Mouse (Mus musculus) lung, embryonic 14.5 days (tissue): Measurements from ENCODE around the gene Nsun5. TPM values are rescaled to one million over a fixed set of nuclear protein-coding genes. Genes with fewer than 3 reads are reported as not detected.

Source experiments
- ATAC-seq: fragments of 200-750 bp; cut with Nextera tagmentation; 2 replicates; pipeline ENCODE4 v1.8.0; 2017; ENCODE audit warnings: mild to moderate bottlenecking, moderate TSS enrichment, moderate library complexity; ENCODE audit not compliant: insufficient read depth
- DNase-seq: peaks from one replicate; pipeline ENCODE4 v3.0.0-alpha.2; 2015
- H3K27ac ChIP-seq: fragments of 300-500 bp; sonication (generic); 2 replicates; pipeline ENCODE4 v1.5.1; 2014; ENCODE audit warnings: low read depth, mild to moderate bottlenecking, moderate library complexity
- H3K27me3 ChIP-seq: fragments of 300-500 bp; sonication (generic); 2 replicates; pipeline ENCODE4 v1.6.1; 2014; ENCODE audit warnings: low read length, control low read depth; ENCODE audit not compliant: insufficient read depth
- H3K36me3 ChIP-seq: fragments of 300-500 bp; sonication (generic); 2 replicates; pipeline ENCODE4 v1.6.1; 2014; ENCODE audit warnings: control low read depth; ENCODE audit not compliant: insufficient read depth
- H3K4me1 ChIP-seq: fragments of 300-500 bp; sonication (generic); 2 replicates; pipeline ENCODE4 v1.6.1; 2014; ENCODE audit warnings: antibody characterized with exemption, control low read depth; ENCODE audit not compliant: insufficient read depth
- H3K4me2 ChIP-seq: fragments of 300-500 bp; sonication (generic); 2 replicates; pipeline ENCODE4 v1.6.1; 2014; ENCODE audit warnings: mild to moderate bottlenecking
- H3K4me3 ChIP-seq: fragments of 300-500 bp; sonication (generic); 2 replicates; pipeline ENCODE4 v1.5.1; 2014; ENCODE audit warnings: low read depth, low read length
- H3K9ac ChIP-seq: fragments of 300-500 bp; sonication (generic); 2 replicates; pipeline ENCODE4 v1.6.1; 2014
- H3K9me3 ChIP-seq: fragments of 300-500 bp; sonication (generic); 2 replicates; pipeline ENCODE4 v1.6.1; 2016; ENCODE audit warnings: low read depth, low read length, control low read depth
- CTCF ChIP-seq: IDR thresholded peaks from 2 replicates; pipeline ENCODE4 v1.5.1; 2016; ENCODE audit warnings: antibody characterized with exemption, low read depth
- WGBS: fragments of 180-500 bp; shearing (Covaris S2); extraction: QIAGEN DNeasy Blood & Tissue Kit; methylation state at CpG from one replicate; pipeline ENCODE4 v1.1.7; 2014; 5-methylcytosine and 5-hydroxymethylcytosine counted together
- microRNA-seq: library from miRNA; unstranded; fragments of <30 nt; microRNA quantifications from one replicate; pipeline ENCODE4, GENCODE M21; 2016; ENCODE audit warnings: borderline number of aligned reads
- polyA plus RNA-seq: library from polyadenylated mRNA; unstranded; fragments of >200 nt; fragmentation: Nextera tagmentation; extraction: Ambion mirVana; gene quantifications from 2 replicates; pipeline ENCODE4 v1.2.1, GENCODE M21; 2014

Gene Nsun5
- polyA plus RNA-seq, 1 experiment from 2014 or later, result 30.7 TPM

DNA sequence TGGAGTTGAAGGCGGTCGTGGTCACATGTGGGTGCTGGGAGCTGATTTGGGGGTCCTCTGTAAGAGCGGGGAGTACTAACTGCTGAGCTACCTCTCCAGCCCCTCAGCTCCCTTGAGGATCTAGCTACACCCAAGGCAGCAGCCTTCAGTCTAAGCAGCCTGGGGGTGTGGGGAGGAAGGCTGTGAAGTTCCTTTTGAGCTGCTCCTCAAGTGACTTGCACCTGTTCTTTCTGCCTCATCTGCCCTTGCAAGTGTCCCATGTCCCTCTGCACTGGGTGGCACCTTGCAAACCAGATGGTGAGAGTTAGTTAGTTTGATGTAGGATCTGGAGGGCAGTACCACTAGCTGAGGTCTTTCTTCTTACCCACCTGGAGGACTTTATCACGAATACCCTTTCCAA, 38.4 kb downstream of the Nsun5 start:
- peaks cover 33% of the 10 kb centered on the region; the same call in 1 of the 2 replicates for H3K36me3 ChIP-seq
- H3K4me2 ChIP-seq, result no peak overlapping the region
- no peak overlapping the region for H3K4me3 ChIP-seq
- H3K27me3 ChIP-seq, result no peaks in the 10 kb centered on the region
- TF ChIP-seq CTCF, result no peak
- H3K9ac ChIP-seq, result no peak overlapping the region
- H3K27ac ChIP-seq, result no peak overlapping the region
- H3K9me3 ChIP-seq, result no peaks in the 10 kb centered on the region
- WGBS, result 84% methylated on average over 4 of the region's 4 CpGs
- H3K4me1 ChIP-seq, result no peaks in the 10 kb centered on the region
- ATAC-seq (no peak), DNase-seq (no peak)

DNA sequence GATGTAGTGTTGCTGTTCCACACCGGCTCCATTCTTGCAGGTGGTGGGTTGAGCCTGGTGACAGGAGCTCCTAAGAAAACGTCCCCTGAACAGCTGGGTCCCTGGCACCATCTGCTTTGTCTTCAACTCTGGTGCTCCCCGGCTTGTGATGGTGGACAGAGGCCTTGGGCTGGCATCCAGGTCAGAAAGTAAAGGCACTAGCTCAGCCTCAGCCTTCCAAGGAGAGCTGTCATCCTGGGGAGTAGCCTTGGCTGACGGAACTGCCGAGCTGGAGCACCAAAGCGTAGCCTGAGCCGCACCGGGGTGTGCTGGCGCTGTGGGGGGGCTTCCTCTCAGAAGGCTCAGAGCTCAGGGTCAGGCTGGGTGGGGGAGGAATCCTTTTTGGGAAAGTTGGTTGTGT, 40.5 kb downstream of the Nsun5 start:
- Histone ChIP-seq H3K9me3 (no peaks in the 10 kb centered on the region), H3K4me1 (no peaks in the 10 kb centered on the region), H3K27me3 (no peaks in the 10 kb centered on the region), H3K36me3 (peaks cover 52% of the 10 kb centered on the region), H3K9ac (no peak overlapping the region), H3K27ac (no peak overlapping the region), H3K4me3 (no peak overlapping the region), H3K4me2 (no peak overlapping the region)
- DNase-seq, result no peak
- TF ChIP-seq CTCF, result no peak
- ATAC-seq, result no peak
- 83% methylated on average over 9 of the region's 9 CpGs for WGBS

Small RNA genes within 50 kb of the gene (microRNA-seq; reads per million reads assigned to microRNA genes)
- gene Mir7033, result 1.2 reads per million

Other genes with a start within 250 kb of the Nsun5 start
- gene Tbl2, start 220.3 kb upstream of the Nsun5 start, polyA plus RNA-seq, result 22.5 and 25.8 TPM in 2 replicates
- 50.2 and 52.0 TPM in 2 replicates for gene Bcl7b, start 201.7 kb upstream of the Nsun5 start, polyA plus RNA-seq
- 68.9 and 70.9 TPM in 2 replicates for gene Baz1b, start 182.7 kb upstream of the Nsun5 start, polyA plus RNA-seq
- gene Fzd9, start 118.7 kb upstream of the Nsun5 start, polyA plus RNA-seq, result 0.43 and 0.65 TPM in 2 replicates
- gene Fkbp6, start 19.9 kb upstream of the Nsun5 start, polyA plus RNA-seq, result 0.15 TPM in 1 of 2 replicates, not detected in the other
- gene Trim50, start 16.7 kb upstream of the Nsun5 start, polyA plus RNA-seq, result not detected in 2 replicates
- 18.9 and 19.1 TPM in 2 replicates for gene Pom121, start 24.6 kb downstream of the Nsun5 start, polyA plus RNA-seq
- 48.8 and 49.4 TPM in 2 replicates for gene Hip1, start 175.2 kb downstream of the Nsun5 start, polyA plus RNA-seq
- gene Ccl26, start 193.6 kb downstream of the Nsun5 start, polyA plus RNA-seq, result not detected in 2 replicates
- 2.5 and 3.1 TPM in 2 replicates for gene Ccl24, start 203.1 kb downstream of the Nsun5 start, polyA plus RNA-seq